Mouse (Mus musculus) bone marrow macrophage, adult 2 months (primary cell): Measurements from ENCODE around the gene Vcan.

Source experiments
- CTCF ChIP-seq: IDR thresholded peaks from 2 replicates; pipeline ENCODE4 v1.5.1; 2012; ENCODE audit warnings: low read depth, mild to moderate bottlenecking, low read length, moderate library complexity
- POLR2A ChIP-seq: IDR thresholded peaks from 2 replicates; pipeline ENCODE4 v1.6.1; 2012; ENCODE audit warnings: mild to moderate bottlenecking, low read depth, low read length, borderline replicate concordance

DNA sequence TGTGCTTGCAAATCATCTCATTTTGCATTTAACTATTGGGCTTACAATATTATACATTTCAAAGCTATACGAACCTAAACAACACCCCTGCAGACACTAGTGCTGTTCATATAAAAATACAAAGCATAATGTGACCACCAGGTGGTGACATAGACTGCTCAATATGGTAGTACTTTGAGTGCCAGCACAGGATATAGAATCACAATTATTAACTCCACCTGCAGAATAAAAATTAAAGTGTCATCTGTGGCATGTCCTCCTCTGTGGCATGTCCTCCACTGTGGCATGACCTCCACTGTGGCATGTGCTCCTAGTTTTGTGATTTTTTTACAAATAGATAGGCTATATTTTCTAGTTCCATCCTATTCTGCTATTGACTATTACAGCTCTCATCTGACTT is 74.2 kb downstream of the Vcan start:
- TF ChIP-seq CTCF (no peak), POLR2A (no peak)
